Mouse (Mus musculus) kidney, embryonic 14.5 days (tissue): ENCODE data around the gene Zfp398. TPM values are rescaled to one million over a fixed set of nuclear protein-coding genes. Genes with fewer than 3 reads are reported as not detected.

ENCODE experiments used
- ATAC-seq: fragments of 200-750 bp; cut with Nextera tagmentation; 2 replicates; pipeline ENCODE4 v1.8.0; 2017; ENCODE audit warnings: moderate number of reproducible peaks, mild to moderate bottlenecking, moderate TSS enrichment, moderate library complexity; ENCODE audit not compliant: low FRiP score, low TSS enrichment
- H3K27ac ChIP-seq: fragments of 300-500 bp; sonication (generic); 2 replicates; pipeline ENCODE4 v1.5.1; 2014; ENCODE audit warnings: low read depth, mild to moderate bottlenecking, low read length, moderate library complexity, mixed read lengths
- H3K27me3 ChIP-seq: fragments of 300-500 bp; sonication (generic); 2 replicates; pipeline ENCODE4 v1.6.1; 2014; ENCODE audit warnings: mild to moderate bottlenecking, low read length; ENCODE audit not compliant: control insufficient read depth, insufficient read depth
- H3K36me3 ChIP-seq: fragments of 300-500 bp; sonication (generic); 2 replicates; pipeline ENCODE4 v1.6.1; 2014; ENCODE audit warnings: low read length, mixed read lengths; ENCODE audit not compliant: control insufficient read depth, insufficient read depth
- H3K4me1 ChIP-seq: fragments of 300-500 bp; sonication (generic); 2 replicates; pipeline ENCODE4 v1.6.1; 2014; ENCODE audit warnings: low read length, mixed read lengths; ENCODE audit not compliant: control insufficient read depth, insufficient read depth
- H3K4me2 ChIP-seq: fragments of 300-500 bp; sonication (generic); replicated peaks from 2 replicates; pipeline ENCODE4 v1.6.1; 2014; ENCODE audit warnings: low read depth, mild to moderate bottlenecking, low read length
- H3K4me3 ChIP-seq: fragments of 300-500 bp; sonication (generic); 2 replicates; pipeline ENCODE4 v1.5.1; 2014; ENCODE audit warnings: mild to moderate bottlenecking, low read length
- H3K9ac ChIP-seq: fragments of 300-500 bp; sonication (generic); 2 replicates; pipeline ENCODE4 v1.6.1; 2014; ENCODE audit warnings: low read depth, mild to moderate bottlenecking, low read length, moderate library complexity
- H3K9me3 ChIP-seq: fragments of 300-500 bp; sonication (generic); 2 replicates; pipeline ENCODE4 v1.6.1; 2016; ENCODE audit warnings: low read length; ENCODE audit not compliant: control insufficient read depth
- WGBS: fragments of 180-500 bp; shearing (Covaris S2); extraction: QIAGEN DNeasy Blood & Tissue Kit; methylation state at CpG from one replicate; pipeline ENCODE4 v1.1.7; 2014; 5-methylcytosine and 5-hydroxymethylcytosine counted together
- polyA plus RNA-seq: library from polyadenylated mRNA; unstranded; fragments of >200 nt; fragmentation: Nextera tagmentation; extraction: Ambion mirVana; gene quantifications from 2 replicates; pipeline ENCODE4 v1.2.1, GENCODE M21; 2014

Gene Zfp398
- 8.6 and 11.6 TPM in 2 replicates for polyA plus RNA-seq

DNA sequence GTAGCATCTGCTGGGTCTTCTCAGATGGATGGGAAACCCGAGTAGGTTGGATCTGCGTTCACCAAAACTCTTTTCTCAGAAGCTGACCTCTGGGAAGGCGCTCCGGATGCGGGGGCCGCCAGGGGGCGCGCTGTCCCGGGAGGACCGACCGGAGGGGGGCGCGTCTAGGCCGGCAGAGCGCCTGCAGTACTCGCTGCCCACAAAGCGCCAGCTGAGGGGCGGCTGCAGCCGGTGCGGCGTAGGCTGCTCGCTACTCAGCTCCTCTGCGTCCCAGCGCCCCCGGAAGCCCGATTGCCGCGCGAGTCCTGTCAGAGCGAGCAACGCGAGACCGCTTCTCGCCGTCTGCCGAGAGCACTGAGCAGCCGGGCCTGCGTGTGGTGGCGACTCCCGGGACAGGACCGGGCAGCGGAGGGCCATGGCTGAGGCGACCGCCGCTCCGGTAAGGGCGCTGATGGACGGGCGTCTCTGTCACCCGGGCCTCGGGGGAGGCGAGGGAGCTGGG is at the start of gene Zfp398:
TSS of gene Zfp398 (plus strand) at position 180 of the 502 bp plus-strand sequence.
- 0 out of 2 replicates have a peak, but pooled peaks cover 3% of the 10 kb centered on the region for H3K4me1 ChIP-seq
- WGBS = 0% methylated on average over 49 of the region's 52 CpGs
- peak within 1 kb of the TSS; percentile 96 for H3K4me3 ChIP-seq
- peak within 1 kb of the TSS; percentile 94 for H3K9ac ChIP-seq
- peaks cover 3% of the 10 kb centered on the region; the same call in 1 of the 2 replicates for H3K36me3 ChIP-seq
- H3K9me3 ChIP-seq = no peaks in the 10 kb centered on the region
- peak; percentile 96 for ATAC-seq
- H3K4me2 ChIP-seq = peak within 1 kb of the TSS; percentile 59
- H3K27me3 ChIP-seq = no peaks in the 10 kb centered on the region
- H3K27ac ChIP-seq = peak within 1 kb of the TSS; percentile 92

DNA sequence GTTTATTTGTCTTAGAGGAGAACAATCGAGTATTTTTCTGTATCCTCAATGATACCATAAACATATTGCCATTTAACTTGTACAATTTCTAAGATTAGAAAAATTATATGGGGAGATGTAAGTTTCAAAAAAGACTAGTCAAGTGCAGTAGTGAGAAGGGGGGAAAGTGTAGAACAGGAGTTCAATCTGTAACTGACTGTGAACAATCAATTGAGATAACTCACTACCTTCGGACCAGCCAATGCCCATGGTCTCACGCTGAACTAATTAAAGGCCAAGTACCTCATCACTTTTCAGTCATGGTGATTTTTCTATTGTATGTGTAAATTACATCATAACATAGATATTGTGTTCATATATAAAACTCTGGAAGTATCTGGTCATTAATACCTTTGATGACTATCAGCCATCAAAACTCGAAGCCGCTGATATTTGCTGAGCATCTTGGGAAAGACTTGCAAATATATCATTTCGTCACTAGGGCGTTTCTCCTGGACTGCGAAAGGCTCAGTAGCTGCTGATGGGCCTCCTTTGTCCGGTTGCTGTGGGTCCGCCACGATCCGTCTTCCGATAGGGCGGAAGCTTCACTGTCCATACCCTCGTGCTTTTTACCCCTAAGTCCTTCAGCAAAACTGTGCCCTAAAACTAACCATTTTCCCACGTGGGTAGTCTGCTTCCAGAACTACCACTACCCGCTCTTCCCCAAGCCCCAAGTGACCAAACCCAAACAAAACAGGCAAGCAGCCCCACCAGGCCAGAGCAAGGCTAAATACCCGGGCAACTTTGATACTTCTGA is 47.3 kb upstream of the Zfp398 start:
- Histone ChIP-seq H3K36me3 (no peaks in the 10 kb centered on the region), H3K27me3 (no peaks in the 10 kb centered on the region), H3K4me2 (peak overlapping the region; percentile 51), H3K4me3 (peak overlapping the region; percentile 48), H3K4me1 (peaks cover 5% of the 10 kb centered on the region; the same call in 1 of the 2 replicates), H3K9ac (peak overlapping the region; percentile 71), H3K27ac (peak overlapping the region; percentile 97), H3K9me3 (no peaks in the 10 kb centered on the region)
- 1% methylated on average over 18 of the region's 18 CpGs for WGBS
- peak; percentile 96 for ATAC-seq

DNA sequence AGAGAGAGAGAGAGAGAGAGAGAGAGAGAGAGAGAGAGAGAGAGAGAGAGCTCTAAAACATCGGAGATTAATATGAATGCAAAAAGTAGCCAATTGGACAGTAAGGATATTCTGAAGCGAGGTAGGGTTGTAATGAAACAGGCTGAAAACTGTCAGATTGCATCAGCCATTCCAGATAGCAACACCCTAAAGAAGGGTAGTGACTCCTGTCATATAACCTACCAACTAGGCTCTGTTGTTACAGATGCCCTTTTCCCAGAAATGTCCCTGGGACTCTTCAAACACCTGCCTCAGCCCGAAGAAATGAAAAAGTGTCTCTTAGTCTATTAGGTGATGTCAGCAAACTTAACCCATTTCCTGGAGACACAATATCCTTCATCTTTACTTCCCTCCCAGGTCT is 46.6 kb upstream of the Zfp398 start:
- 0 out of 2 replicates have a peak, but pooled peaks have one; percentile 21 for ATAC-seq
- H3K4me1 ChIP-seq = peaks cover 5% of the 10 kb centered on the region; the same call in 1 of the 2 replicates
- peak overlapping the region; percentile 51 for H3K4me2 ChIP-seq
- H3K36me3 ChIP-seq = no peaks in the 10 kb centered on the region
- H3K9me3 ChIP-seq = no peaks in the 10 kb centered on the region
- H3K4me3 ChIP-seq = peak overlapping the region; percentile 48
- H3K27me3 ChIP-seq = no peaks in the 10 kb centered on the region
- peak overlapping the region; percentile 97 for H3K27ac ChIP-seq
- peak overlapping the region; percentile 71 for H3K9ac ChIP-seq
- 31% methylated on average over 3 of the region's 3 CpGs for WGBS

GRCm38 (mm10) chr6:47790745-47791144 is 44.7 kb upstream of the Zfp398 start:
- no peaks in the 10 kb centered on the region for H3K9me3 ChIP-seq
- H3K27me3 ChIP-seq = no peaks in the 10 kb centered on the region
- H3K27ac ChIP-seq = no peak overlapping the region
- H3K36me3 ChIP-seq = peaks cover 13% of the 10 kb centered on the region
- no peak overlapping the region for H3K9ac ChIP-seq
- H3K4me1 ChIP-seq = peaks cover 5% of the 10 kb centered on the region; the same call in 1 of the 2 replicates
- no peak overlapping the region for H3K4me3 ChIP-seq
- ATAC-seq = no peak
- 62% methylated on average over 2 of the region's 2 CpGs for WGBS
- no peak overlapping the region for H3K4me2 ChIP-seq

DNA sequence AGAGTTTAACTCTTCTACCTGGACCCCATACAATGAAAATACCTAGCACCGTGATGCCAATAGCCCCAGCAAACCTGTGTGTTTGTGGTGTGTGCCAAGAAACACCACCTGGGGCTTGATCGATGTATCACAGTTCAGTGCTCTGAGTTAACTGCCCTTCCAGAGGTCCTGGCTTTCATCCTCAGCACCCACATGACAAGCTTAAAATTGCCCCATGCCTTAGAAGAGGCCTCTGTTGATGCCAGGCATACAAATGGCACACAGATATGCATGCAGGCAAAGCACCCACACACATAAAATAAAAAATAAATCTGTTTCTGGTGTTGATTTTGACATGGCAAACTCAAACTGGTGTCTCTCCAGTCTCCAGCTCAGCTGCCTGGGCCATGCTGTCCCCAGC is 42.9 kb upstream of the Zfp398 start:
- Histone ChIP-seq H3K4me3 (no peak overlapping the region), H3K9ac (no peak overlapping the region), H3K4me1 (peaks cover 5% of the 10 kb centered on the region; the same call in 1 of the 2 replicates), H3K36me3 (peaks cover 29% of the 10 kb centered on the region), H3K27me3 (no peaks in the 10 kb centered on the region), H3K9me3 (no peaks in the 10 kb centered on the region), H3K4me2 (no peak overlapping the region), H3K27ac (no peak overlapping the region)
- 90% methylated on average over 2 of the region's 2 CpGs for WGBS
- no peak for ATAC-seq

GRCm38 (mm10) chr6:47793284-47793683 is 42.2 kb upstream of the Zfp398 start:
- WGBS = 68% methylated on average over 5 of the region's 5 CpGs
- Histone ChIP-seq H3K9me3 (no peaks in the 10 kb centered on the region), H3K27me3 (no peaks in the 10 kb centered on the region), H3K4me3 (no peak overlapping the region), H3K9ac (no peak overlapping the region), H3K4me2 (no peak overlapping the region), H3K27ac (no peak overlapping the region), H3K36me3 (peaks cover 37% of the 10 kb centered on the region), H3K4me1 (peaks cover 5% of the 10 kb centered on the region; the same call in 1 of the 2 replicates)
- ATAC-seq = no peak

- WGBS = 70% methylated on average over 10 of the region's 10 CpGs
- Histone ChIP-seq H3K9ac (no peak overlapping the region), H3K9me3 (no peaks in the 10 kb centered on the region), H3K4me3 (no peak overlapping the region), H3K4me1 (peaks cover under 1% of the 10 kb centered on the region; the same call in 1 of the 2 replicates), H3K27ac (no peak overlapping the region; the same call in 1 of the 2 replicates), H3K27me3 (no peaks in the 10 kb centered on the region), H3K4me2 (no peak overlapping the region), H3K36me3 (peaks cover 46% of the 10 kb centered on the region)
- ATAC-seq = no peak
Measured at GRCm38 (mm10) chr6:47794106-47794830, 41.2 kb upstream of the Zfp398 start.

GRCm38 (mm10) chr6:47799079-47799478 is 36.4 kb upstream of the Zfp398 start:
- Histone ChIP-seq H3K9ac (no peak overlapping the region), H3K27me3 (no peaks in the 10 kb centered on the region), H3K36me3 (peaks cover 92% of the 10 kb centered on the region), H3K9me3 (no peaks in the 10 kb centered on the region), H3K4me1 (no peaks in the 10 kb centered on the region), H3K27ac (no peak overlapping the region), H3K4me2 (no peak overlapping the region), H3K4me3 (no peak overlapping the region)
- ATAC-seq = peak; percentile 68
- WGBS = 50% methylated on average over 6 of the region's 6 CpGs
